Mouse (Mus musculus): ENCODE data around the gene Atoh8.

Gene Atoh8

DNA sequence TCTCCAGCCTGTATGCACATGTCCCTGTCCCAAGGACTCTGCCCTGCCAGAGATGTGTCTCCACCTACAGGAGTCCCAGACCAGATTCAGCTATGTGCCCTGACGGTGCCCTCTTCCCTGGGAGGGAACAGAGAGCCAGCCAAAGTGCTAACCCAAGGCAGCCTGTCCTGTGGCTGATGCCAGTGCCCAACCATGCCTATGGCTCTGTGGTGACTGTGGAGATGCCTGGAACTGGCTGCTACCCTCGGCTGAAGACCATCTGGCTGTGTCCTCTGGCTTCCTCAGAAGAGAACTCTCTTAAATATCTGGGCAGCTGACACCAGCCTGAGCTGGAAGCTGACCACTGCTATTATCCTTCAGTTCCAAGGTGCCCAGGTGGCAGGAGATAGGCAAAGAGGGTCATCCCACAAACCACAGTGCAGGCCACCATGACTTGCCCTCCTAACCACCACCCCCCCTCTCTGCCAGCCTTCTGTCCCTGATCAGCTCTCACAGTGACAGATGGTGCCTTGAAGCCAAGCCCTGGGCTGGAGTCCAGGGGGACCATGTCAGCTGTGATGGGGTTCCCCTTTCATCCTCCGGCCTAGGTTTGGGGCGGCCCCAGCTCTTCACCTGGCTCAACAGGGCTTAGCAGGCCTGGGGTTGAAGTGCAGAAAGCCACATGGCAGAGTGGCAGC is 18.7 kb upstream of the Atoh8 start:
- DNase-seq (ENCODE audit: low spot score): no peak

DNA sequence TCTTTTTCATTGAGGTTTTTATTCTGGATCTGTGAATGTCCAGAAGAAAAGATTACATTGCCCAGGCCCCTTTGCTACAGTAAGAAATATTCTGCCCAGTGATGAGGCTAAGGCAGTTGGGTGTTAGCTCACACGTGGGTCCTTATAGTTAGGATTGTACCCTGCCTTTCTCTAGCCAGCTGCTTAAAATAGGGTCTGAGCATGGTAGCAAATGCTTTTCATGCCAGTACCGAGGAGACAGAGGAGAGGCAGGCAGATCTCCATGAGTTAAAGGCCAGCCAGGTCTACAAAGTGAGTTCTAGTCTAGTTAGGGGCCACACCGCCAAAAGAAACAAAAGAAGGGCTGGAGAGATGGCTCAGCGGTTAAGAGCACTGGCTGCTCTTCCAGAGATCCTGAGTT is 17.8 kb upstream of the Atoh8 start:
- DNase-seq (ENCODE audit: low spot score): no peak

DNA sequence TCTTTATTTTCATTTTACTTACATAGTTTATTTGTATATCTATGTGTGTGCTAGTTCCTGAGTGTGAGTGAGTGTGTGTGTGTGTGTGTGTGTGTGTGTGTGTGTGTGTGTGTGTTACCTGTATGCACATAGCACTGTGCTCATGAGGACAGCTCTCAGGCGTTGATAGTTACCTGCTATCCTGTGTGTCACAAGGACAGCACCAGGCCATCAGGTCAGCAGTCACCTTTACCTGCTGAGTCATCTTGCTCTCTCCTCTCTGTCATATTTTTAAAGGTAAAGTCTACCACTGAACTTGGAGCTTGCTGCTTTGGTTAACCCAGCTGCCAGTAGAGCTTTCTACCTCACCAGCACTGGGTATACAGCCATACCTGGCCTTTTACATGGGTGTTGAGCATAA is 17.1 kb upstream of the Atoh8 start:
- no peak for DNase-seq (ENCODE audit: low spot score)

DNA sequence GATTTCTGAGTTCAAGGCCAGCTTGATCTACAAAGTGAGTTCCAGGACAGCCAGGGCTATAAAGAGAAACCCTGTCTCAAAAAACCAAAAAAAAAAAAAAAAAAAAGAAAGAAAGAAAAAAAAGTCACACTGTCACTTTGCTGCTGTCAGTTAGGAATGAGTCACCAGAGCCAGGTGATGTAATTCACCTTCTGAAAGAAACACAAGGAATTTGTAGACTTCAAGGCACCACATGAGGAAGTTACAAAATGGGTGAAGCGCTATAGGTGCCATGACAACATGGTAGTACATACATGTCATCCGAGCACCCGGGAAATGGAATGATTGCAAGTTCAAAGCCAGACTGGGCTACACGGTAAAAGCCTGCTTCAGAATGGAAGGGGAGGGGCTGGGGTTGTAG is 14.6 kb upstream of the Atoh8 start:
- no peak for DNase-seq (ENCODE audit: low spot score)

DNA sequence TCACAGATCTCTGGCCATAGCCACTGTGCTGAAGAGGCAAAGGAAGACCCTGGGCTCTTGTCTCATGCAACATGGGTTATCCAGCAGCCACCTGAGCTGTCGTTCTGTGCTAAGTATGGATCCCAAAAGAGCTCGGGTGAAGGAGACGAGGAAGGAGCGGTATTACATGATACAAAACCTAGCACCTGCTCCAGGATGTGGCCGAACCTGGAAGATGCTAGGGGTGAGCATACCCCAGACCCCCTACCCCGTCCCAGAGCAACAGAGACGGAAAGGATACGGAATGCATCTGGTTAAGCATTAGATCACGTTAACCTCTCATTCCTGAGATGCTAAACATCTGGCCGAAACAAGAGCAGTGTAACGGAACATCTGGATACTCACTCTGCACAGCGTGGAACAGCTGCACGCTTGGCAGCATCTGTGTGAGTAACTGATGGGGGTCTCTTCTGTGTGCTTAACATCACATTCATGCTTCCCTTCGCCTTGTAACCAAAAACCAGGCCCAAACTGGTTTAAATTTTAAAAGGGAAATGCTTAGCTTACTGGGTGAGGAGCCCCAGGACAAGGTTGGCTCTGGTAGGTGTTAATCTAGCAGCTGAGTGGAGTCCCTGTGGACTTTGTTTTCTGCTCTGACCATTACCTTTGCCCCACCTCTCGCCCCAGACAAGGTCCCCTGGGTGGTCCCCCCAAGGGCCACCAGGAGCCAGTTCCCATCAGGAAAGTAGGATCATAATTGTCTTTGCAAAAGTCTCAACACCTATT is 13.0 kb upstream of the Atoh8 start:
- no peak for DNase-seq (ENCODE audit: low spot score)

DNA sequence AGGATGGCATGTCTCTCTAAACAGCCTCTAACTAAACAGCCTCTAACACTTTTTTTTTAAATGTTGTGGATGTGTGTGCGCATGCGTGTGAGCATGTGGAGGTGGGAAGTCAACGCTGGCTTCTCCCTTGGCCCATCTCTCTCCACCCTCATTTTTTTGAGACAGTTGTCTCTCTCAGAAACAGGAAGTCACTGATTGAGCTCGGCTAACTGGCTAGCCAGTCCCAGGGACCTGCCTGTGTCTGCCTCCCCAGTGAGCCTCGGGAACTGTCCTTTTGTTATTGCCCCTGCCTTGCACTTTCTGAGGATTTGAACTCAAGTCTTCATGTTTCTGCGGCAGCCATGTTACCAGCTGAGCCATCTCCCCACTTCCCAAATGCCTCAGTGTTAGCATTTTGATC is 10.9 kb upstream of the Atoh8 start:
- DNase-seq (ENCODE audit: low spot score): no peak

DNA sequence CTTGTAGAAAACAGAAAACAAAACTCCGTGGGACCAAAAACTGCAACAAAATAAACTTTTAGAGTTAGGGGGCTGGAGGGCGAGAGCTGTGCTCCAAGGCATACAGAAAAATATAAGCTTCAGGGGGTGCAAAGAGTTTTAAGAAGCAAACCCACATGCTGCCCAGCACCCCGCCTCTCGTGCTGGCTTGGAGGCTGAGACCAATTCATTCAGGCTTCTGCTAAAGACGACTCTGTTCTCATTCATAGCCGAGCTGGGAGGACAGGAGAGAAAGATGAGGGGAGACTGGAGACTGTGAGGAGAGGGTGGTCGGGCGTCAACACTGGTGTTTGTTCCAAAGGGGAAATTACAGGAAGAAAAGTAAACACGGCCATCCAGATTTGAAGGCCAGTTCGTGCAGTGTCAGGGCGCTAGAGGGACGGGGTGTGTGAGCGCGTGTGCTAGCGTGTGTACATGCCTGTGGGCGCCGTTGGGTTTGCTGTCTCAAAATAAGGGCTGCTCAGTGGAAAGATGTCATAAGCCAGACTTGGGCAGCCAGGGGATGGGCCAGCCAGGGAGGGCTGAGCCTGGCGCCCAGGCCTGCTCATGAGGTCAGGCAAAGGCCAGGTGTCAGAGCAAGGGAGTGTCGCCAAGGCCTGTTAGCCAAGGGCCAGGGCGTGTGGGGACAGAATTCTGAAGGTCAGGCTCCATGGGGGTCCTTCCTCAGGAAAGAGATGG is 9.3 kb upstream of the Atoh8 start:
- no peak for DNase-seq (ENCODE audit: low spot score)

DNA sequence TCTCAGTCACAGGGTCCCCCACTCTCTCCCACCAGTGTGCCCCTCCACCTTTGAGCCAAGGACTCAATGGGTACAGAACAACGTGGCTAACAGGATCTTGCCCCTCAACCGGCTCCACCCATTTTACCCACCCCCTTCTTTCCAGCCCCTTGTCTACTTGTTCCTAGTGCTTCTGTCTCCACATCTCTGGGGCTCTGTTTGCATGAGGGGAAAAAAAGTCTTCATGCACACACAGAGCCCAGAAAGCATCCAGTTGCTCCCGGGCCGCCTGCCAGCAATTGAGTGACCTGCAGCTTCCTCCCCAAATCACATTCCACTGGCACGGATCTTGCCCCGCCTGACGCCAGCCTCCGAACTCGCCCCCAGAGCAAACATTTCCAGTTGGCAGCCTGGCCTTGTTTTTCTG is 8.8 kb upstream of the Atoh8 start:
- DNase-seq (ENCODE audit: low spot score): no peak

DNA sequence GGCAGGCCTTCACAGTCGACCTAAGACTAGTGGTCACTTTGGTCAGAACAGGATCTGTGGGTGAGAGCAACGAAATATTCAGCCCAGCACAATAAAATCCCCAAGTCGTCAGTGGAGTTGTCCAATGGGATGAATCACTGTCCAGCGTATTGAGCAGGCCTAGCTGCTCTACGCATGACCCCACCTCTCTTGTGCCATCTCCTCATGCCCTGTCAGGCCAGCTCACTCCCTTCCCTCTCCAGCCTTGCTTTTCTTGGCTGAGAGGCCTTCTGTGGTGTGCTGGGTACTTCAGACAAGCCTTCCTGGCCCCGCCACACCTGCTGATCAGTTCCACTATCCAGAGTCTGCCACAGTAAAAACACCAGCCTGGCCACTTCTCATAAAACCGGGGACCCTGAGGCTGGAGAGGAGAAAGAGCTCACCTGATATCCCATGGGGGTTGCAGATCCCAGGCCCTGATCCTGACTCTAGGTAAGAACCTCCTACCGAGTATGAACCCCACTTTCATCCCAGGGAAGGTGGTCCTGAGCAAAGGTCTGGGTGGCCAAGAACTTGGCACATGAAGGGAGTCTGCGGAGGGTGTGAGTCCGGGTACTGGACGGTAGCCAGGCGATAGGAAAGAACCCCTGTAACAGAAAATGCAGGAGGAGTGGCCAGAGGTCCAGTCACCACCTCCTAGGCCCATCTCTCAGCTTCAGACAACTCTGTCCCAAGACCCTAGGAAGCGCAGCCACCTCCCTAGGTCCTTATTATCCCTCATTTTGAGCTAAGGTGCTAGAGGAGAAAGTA is 7.3 kb upstream of the Atoh8 start:
- DNase-seq (ENCODE audit: low spot score): no peak

DNA sequence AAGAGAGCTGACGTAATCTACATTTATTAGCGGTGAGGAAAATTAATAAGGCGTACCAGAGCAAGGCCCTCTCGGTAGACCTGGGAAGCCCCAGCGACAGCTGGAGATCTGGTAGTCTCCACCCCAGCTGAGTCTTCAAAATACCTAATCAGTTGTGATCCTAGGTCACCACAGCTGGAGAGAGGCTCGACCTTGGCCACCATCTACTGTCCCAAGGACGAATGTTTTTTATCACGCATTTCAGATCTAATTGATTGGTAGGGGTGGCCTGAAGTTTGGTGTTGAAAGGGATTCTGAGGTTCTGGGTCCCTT is 6.4 kb upstream of the Atoh8 start:
- no peak for DNase-seq (ENCODE audit: low spot score)

DNA sequence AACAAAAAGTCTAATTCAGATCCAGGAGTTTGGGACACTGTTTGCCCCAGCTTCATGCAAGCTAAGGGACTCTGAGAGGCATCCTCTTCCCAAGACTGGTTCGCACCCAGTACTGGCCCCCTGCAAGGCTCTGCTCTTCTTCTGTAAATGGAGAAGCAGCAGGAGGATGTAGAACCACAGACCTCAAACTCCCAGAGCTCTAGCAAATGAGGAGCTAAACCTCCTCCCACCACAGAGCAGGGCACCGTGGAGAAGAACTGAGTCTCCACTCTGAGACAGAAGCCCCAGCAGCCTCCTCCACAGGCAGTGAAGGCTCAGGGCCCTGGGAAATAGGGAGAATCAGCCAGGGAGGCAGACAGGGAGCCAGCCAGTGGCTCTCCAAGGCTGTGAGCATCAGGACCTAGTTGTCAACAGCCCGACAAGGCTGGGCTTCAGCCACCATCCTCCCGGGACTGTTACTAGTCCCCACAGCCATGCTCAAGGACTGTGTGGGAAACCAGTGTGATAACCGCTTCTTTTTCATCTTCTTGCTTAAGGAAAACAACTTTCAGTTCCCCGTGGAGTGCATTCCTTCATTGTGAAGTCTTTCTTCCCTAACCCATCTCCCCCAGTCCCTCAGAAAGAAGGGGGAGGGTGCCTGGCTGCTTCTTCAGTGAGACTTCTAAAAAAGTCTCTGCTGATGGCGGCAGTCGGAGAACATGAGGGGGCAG is 5.9 kb upstream of the Atoh8 start:
- DNase-seq (ENCODE audit: low spot score): no peak

DNA sequence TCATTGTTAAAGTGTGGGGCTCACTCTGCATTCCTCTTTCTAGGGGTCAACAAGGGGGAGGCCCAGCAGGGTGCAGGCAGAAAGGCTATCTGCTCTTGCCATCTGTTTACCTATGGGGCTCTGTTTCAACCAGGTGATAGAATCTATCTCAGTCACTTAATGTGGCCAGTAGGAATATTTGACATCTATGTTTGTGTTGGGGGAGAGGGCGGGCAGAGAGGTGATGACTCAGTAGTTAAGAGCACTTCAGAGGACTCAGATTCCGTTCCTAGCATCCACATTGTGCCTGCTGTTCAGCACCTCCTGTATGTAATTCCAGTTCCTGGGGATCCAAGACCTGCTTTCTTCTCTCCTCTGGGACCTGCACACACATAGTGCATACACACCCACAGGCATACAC is 4.7 kb upstream of the Atoh8 start:
- DNase-seq (ENCODE audit: low spot score): no peak

DNA sequence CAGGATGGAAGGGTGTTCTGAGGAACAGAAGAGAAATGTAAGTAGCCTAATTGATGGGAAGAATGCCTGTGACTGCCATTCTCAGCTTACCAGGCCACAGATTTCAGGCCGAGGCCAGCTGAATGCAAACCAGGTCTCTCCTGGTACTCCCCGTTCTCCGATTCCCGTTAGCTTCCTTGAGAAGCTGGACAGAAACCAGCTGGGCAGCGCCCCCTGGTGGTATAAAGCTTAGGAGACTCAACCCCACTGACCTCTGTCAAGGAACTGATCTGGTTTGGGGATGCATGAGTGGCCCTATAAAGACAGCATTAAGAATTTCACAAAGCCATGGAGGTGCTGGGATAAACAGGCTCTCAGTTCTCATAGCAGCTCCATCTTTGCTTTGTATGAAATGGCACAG is 1.7 kb upstream of the Atoh8 start:
- DNase-seq (ENCODE audit: low spot score): peak; percentile 71

DNA sequence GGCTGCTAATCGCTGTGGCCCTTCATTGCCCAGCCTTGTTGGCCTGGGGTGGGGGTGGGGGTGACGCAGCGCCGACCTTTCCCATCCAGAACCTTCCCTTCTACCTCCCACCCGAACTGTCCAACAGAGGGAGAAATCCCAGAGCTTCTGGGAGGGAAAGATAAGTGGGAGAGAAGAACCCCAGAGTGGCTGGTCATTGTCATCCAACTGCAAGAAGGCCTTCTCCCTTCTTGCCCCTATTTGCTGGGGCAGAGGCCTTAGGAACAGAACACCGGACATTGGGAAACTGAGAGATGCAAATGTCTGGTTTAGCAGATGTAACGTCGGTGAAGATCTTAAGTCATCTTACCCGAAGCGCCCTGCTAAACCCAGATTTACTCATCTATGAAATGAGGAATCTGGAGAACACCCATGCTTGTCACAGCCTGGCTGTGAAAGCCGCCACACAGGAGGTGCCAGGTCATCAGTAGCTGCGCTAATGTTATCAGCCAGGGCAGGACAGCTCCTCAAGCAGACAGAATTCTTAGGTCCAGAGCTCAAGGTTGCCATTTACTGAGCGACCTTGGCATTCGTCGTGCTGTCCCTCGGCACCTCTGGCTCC is 530 bp upstream of the Atoh8 start:
- DNase-seq (ENCODE audit: low spot score): no peak

DNA sequence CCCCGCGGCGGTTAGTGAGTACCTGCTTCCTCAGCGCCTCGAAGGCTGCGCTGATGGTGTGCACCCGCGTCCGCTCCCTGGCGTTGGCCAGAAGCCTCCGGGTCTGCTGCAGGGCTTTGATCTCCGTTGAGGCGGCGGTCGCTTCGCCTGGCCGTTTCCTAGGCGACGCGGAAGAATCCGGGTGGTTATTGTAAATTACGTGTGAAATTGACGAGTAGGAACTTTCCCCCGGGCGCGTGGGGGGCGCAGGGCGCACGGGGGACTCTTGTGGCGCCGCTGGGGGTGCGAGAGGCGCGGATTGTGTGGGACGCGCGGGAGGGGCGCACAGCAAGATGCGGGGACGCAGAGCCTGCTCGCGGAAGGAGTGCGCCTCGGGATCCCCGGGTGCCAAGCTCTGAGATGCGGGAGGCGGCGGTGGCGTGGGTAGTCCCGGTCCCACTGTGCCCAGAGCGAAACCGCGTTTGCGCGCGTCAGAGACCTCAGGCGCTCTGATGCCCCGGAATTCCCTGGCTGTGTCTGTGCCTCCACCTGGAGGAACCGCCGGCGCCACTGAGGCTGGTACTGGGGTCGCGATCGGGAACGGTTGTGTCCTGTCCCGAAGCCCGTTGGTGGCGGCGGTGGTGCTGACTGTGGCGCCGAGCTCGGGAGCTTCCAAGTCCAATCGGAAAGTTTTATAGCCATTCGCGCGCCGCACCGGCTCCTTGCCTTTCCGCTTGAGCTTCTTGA is 842 bp downstream of the Atoh8 start:
- DNase-seq (ENCODE audit: low spot score): peak; percentile 57

DNA sequence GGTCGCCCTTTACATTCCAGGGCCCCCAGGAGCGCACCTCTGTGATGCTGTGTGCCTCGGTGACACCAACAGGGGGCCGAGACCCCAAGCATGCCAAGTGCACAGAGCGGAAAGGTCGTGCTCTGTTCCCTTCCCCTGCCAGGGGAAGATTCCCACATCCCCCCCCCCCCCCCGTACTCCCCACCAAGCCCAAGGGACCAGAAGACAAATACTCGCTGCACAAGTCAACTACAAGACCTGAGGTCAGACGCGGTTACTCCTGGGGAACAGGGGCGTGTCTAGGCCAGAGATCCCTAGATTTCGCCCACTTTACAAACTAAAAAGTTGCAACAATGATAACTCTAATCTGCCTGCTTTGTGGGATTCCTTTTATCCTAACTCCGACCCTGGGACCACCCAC is 1.4 kb downstream of the Atoh8 start:
- no peak for DNase-seq (ENCODE audit: low spot score)

DNA sequence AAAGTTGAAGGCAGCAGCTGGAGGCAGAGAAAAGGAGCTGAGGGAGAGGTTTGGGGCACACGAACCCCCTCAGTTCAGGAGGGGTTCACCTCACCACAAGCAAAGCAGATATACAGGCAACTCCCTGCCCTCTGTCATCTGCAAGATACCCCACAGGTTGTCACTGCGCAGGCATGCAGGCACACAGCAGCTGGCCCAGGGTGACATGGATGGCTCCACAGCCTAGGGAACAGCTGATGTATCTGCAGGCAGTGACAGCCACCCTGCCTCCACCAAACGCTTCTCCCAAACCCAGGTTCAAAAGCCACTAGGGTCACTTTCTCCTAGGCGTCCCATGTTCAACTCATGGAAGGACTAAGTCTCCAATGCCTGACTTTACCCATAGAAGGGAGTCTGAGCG is 2.5 kb downstream of the Atoh8 start:
- no peak for DNase-seq (ENCODE audit: low spot score)

DNA sequence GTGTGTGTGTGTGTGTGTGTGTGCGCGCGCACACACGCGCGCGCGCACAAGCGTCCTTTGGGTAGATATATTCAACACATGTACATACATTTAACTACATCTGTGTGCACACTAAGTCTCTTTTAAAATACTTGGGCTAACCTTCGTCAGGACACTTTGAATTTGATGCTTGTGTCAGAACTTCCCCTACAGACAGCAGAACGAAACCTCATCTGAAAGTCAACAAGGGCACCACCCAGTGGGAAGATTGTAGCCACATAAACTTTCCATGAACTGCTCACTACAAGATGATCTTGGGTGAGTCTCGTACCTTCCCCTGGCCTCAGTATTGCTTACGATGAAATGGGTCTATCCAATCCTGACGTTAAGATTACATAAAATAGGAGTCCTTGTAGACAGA is 3.0 kb downstream of the Atoh8 start:
- no peak for DNase-seq (ENCODE audit: low spot score)

DNA sequence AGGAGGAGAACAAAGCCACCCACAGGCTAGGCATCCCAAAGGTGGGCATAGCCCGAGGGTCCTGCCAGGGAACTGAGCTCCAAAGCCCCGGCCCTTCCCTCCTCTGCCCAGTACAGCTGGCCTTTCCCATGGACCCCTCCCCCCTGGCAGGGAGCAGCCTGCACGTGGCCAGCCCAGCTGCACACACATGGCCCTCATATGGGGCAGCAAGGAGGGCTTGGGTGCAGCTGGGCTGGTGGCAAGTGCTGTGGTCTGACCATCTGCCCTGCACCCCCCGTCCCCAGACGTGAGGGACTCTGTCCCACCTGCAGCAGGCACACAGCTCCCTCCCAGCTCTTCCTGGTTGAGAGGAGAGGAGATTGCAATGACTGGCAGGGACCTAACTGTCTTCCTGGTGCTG is 4.5 kb downstream of the Atoh8 start:
- no peak for DNase-seq (ENCODE audit: low spot score)

DNA sequence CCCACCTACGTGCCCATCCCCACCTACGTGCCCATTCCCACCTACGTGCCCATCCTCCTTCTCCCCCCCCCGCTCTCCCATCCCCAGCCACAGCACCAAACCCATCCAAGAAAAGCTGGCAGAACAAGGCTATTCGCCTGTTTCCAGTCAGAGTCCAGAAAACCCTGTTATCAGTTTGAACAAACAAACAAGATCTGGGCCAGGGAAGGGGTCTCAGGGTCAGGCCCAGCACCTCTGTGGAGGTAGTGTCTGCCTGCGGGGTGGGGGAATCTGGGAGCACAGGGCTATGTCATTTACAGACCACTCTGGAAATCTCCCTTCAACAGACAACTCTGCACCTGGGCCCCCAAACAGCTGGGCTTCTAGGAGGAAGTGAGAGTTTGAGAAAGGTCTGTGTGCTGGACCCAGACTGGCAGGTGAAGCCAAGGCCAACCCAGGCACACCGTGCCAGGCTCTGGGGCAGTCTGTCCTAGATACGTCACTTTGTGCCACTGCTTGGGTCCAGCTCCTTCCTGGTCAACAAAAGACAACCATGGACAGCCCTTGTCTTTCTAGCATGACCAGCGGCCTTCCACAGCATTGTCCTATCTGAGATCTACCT is 7.6 kb downstream of the Atoh8 start:
- DNase-seq (ENCODE audit: low spot score): no peak

DNA sequence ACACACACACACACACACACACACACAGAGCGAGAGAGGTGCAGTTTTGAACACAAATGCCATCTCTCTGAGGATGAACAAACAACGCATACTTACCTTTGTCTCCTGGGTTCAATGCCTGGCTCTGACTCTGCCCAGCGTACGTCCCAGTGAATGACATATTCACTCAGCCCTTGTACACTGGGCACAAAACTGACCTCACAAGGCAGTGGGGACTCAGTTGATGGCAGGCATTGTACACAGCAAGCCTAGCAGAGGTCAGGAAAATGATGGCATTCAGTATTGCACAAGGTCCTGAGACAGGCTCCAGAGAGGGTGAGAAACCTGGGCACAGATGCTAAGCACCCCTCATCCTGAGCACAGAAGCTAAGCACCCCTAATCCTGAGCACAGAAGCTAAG is 8.4 kb downstream of the Atoh8 start:
- DNase-seq (ENCODE audit: low spot score): no peak

Measured in yolk sac, embryonic 10.5 days (tissue).